Mouse (Mus musculus): Measurements from ENCODE around the gene Rem2. TPM values are rescaled to one million over a fixed set of nuclear protein-coding genes. Genes with fewer than 3 reads are reported as not detected.

Rem2 gene
- polyA plus RNA-seq, 1 experiment from 2014 or later, result 2.0 TPM

DNA sequence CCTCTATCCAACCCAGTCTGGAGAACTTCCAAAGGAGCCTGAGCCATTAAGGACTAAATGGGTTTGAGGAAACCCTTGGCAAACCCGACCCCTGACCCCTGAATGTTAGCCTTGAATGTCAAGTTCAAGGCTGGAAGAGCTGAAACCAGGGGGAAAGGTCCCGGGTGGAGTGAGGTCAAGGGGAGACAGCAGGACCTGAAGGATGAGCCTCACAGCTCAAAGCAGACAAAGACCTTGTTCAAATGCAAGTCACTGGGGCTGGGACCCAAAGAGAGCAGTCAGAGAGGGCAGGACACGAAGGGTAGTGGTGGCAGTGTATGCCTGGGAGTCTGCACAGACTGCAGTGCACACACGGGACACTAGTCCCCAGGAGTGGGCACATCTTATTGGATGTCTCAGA is 34.5 kb upstream of the Rem2 start:
- Histone ChIP-seq H3K27me3 (ENCODE audit: control insufficient read depth, insufficient read depth, low read length) (no peaks in the 10 kb centered on the region), H3K27ac (ENCODE audit: low read length) (no peak overlapping the region), H3K4me3 (ENCODE audit: low read depth, low read length) (no peak overlapping the region), H3K36me3 (ENCODE audit: control insufficient read depth, insufficient read depth, low read length) (peaks cover 49% of the 10 kb centered on the region), H3K4me2 (replicated peaks; ENCODE audit: low read depth, low read length) (no peak overlapping the region), H3K9ac (replicated peaks; ENCODE audit: low read depth, low read length) (no peak overlapping the region), H3K4me1 (ENCODE audit: control insufficient read depth, insufficient read depth, low read length) (peaks cover 11% of the 10 kb centered on the region; the same call in 1 of the 2 replicates), H3K9me3 (ENCODE audit: control insufficient read depth, low read depth, low read length) (no peaks in the 10 kb centered on the region)
- 63% methylated on average over 4 of the region's 4 CpGs for WGBS
- ATAC-seq (ENCODE audit: insufficient number of reproducible peaks, insufficient read depth, low FRiP score, low read depth), result no peak

DNA sequence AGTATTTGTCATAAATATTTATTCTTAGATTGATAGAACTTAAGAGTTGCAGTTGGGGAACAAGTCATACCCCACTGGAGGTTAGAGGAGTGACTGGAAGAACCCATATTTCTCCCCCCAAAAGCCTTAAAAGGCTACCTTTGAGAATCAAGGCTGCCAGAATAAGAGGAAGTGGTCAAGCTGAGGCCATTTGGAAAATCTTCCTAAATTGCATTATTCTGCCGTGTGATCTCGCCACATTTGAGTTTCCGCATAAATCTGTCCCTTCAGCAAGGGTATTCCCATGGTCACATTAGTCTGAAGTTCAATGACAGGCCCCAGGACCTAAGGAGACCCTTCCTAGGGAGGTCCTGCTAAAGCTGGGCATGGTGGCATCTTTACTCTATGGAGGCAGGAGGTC is 33.4 kb upstream of the Rem2 start:
- peak overlapping the region; percentile 58 for H3K27ac ChIP-seq (ENCODE audit: low read length)
- H3K4me3 ChIP-seq (ENCODE audit: low read depth, low read length), result no peak overlapping the region
- H3K36me3 ChIP-seq (ENCODE audit: control insufficient read depth, insufficient read depth, low read length), result peaks cover 37% of the 10 kb centered on the region
- no peak for ATAC-seq (ENCODE audit: insufficient number of reproducible peaks, insufficient read depth, low FRiP score, low read depth)
- no peaks in the 10 kb centered on the region for H3K9me3 ChIP-seq (ENCODE audit: control insufficient read depth, low read depth, low read length)
- no peaks in the 10 kb centered on the region for H3K27me3 ChIP-seq (ENCODE audit: control insufficient read depth, insufficient read depth, low read length)
- WGBS, result 79% methylated on average over 3 of the region's 3 CpGs
- no peak overlapping the region for H3K4me2 ChIP-seq (replicated peaks; ENCODE audit: low read depth, low read length)
- H3K9ac ChIP-seq (replicated peaks; ENCODE audit: low read depth, low read length), result no peak overlapping the region
- peaks cover 11% of the 10 kb centered on the region; the same call in 1 of the 2 replicates for H3K4me1 ChIP-seq (ENCODE audit: control insufficient read depth, insufficient read depth, low read length)

DNA sequence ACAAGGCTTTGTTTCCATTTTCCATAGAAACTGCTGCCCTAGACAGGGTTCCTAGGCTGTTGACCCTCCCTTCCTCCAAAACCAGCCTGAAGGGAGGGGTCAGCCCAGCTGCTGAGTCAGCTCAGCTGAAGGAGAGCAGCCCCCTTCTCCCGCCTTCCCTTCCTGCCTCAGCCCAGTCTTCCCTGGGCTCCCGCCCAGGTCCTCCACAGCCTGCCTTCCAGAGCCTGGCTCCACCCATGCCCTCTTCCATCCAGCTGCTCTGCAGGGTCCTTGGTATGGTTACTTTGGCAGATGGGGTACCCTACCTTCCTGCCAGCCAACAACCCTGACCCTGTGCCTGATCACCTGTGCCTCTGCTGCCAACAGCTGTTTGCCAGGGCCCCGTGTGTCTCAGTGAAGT is 32.7 kb upstream of the Rem2 start:
- peak; percentile 76 for ATAC-seq (ENCODE audit: insufficient number of reproducible peaks, insufficient read depth, low FRiP score, low read depth)
- Histone ChIP-seq H3K36me3 (ENCODE audit: control insufficient read depth, insufficient read depth, low read length) (peaks cover 34% of the 10 kb centered on the region), H3K27me3 (ENCODE audit: control insufficient read depth, insufficient read depth, low read length) (no peaks in the 10 kb centered on the region), H3K4me1 (ENCODE audit: control insufficient read depth, insufficient read depth, low read length) (peaks cover 11% of the 10 kb centered on the region; the same call in 1 of the 2 replicates), H3K27ac (ENCODE audit: low read length) (peak overlapping the region; percentile 90), H3K4me3 (ENCODE audit: low read depth, low read length) (no peak overlapping the region), H3K4me2 (replicated peaks; ENCODE audit: low read depth, low read length) (0 out of 2 replicates have a peak overlapping the region, but pooled peaks have one; percentile 5), H3K9me3 (ENCODE audit: control insufficient read depth, low read depth, low read length) (no peaks in the 10 kb centered on the region), H3K9ac (replicated peaks; ENCODE audit: low read depth, low read length) (no peak overlapping the region)
- 16% methylated on average over 3 of the region's 3 CpGs for WGBS

DNA sequence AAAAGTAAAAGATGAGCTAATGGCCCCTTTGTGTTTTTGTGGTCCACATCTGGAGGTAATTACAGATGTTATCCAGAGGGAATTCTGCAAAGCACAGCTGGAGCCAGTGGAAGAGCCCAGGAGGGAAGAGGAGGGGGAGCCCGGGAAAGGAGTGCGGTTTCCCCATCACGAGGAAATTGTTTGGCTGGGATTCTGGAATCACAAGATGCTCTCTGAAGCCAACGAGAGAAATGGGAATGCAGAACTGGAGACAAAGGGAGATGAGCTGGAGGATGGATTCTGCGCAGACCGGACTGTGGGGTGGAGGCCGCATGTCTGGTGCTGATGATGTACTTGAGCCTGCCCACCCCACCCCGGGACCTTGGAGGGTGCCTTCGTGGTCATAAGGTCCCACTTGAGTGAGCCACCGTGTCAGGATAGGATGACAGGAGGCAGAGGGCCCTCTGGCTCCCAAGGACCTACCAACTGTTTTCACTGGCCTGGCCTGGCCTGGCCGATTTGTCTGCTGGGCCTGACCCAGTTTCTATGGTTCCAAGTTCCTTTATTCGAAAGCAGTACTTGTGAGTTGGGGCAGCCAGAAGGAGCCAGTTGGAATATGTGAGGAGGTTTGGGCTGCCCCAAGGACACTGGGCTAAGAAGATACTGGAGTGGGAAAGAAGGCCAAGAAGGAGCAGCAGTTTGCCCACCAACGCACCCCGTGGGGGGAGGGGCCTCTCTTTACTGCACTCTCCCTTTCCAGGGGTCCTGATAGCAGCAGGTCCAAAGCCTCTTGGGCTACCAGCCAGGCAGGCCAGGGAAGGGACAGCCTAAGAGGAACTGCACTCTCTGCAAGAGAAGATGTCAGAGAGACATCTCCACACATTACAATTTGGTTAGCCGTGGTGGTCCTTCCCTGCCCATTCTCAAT is 31.9 kb upstream of the Rem2 start:
- H3K4me1 ChIP-seq (ENCODE audit: control insufficient read depth, insufficient read depth, low read length), result peaks cover 11% of the 10 kb centered on the region; the same call in 1 of the 2 replicates
- peak overlapping the region; percentile 90; the same call in 1 of the 2 replicates for H3K27ac ChIP-seq (ENCODE audit: low read length)
- peaks cover 26% of the 10 kb centered on the region for H3K36me3 ChIP-seq (ENCODE audit: control insufficient read depth, insufficient read depth, low read length)
- no peaks in the 10 kb centered on the region for H3K27me3 ChIP-seq (ENCODE audit: control insufficient read depth, insufficient read depth, low read length)
- H3K4me3 ChIP-seq (ENCODE audit: low read depth, low read length), result no peak overlapping the region
- ATAC-seq (ENCODE audit: insufficient number of reproducible peaks, insufficient read depth, low FRiP score, low read depth), result peak; percentile 39; the same call in 1 of the 2 replicates
- H3K9me3 ChIP-seq (ENCODE audit: control insufficient read depth, low read depth, low read length), result no peaks in the 10 kb centered on the region
- H3K4me2 ChIP-seq (replicated peaks; ENCODE audit: low read depth, low read length), result no peak overlapping the region
- 59% methylated on average over 15 of the region's 15 CpGs for WGBS
- no peak overlapping the region for H3K9ac ChIP-seq (replicated peaks; ENCODE audit: low read depth, low read length)

DNA sequence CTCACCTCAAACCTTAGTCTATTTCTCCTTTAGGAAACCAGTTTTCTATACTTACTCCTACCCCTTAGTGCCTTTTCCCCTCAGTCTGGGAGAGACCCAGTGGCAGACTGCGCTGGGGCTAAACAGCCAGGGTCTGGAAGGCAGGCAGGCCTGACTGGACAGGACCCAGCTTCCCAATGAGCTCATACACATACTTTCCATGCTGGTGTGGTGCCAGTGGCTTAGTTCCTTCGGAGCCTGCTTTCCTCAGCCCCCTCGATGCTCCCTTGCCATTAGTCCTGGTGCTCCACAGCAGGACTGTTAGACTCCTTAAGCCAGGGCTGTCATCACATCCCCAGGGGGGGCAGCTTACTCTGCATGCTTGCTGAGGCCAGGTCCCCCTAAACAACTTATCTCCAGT is 30.4 kb upstream of the Rem2 start:
- Histone ChIP-seq H3K4me3 (ENCODE audit: low read depth, low read length) (no peak overlapping the region), H3K27ac (ENCODE audit: low read length) (no peak overlapping the region), H3K36me3 (ENCODE audit: control insufficient read depth, insufficient read depth, low read length) (peaks cover 11% of the 10 kb centered on the region), H3K9me3 (ENCODE audit: control insufficient read depth, low read depth, low read length) (no peaks in the 10 kb centered on the region), H3K27me3 (ENCODE audit: control insufficient read depth, insufficient read depth, low read length) (no peaks in the 10 kb centered on the region), H3K4me1 (ENCODE audit: control insufficient read depth, insufficient read depth, low read length) (peaks cover 11% of the 10 kb centered on the region; the same call in 1 of the 2 replicates), H3K4me2 (replicated peaks; ENCODE audit: low read depth, low read length) (no peak overlapping the region), H3K9ac (replicated peaks; ENCODE audit: low read depth, low read length) (no peak overlapping the region)
- no peak for ATAC-seq (ENCODE audit: insufficient number of reproducible peaks, insufficient read depth, low FRiP score, low read depth)
- 54% methylated on average over 3 of the region's 3 CpGs for WGBS

DNA sequence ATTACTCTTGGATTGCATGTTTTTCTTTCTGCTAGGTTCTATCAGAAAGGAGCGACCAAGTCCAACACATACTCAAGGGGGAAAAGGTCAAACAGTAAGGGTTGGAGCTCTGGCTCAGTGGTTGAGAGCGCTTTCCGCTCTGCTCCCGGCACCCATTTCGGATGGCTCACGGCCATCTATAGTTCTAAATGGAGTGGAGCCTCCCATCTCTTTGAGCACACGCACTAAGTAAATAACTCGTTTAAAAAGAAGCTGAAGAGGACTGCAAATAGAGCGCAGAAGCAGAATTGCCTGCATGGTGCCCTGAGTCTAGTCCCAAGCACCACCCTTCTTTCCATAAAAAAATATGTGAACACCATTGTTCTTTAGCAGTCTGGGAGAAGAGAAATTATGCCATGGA is 22.3 kb upstream of the Rem2 start:
- Histone ChIP-seq H3K4me1 (ENCODE audit: control insufficient read depth, insufficient read depth, low read length) (no peaks in the 10 kb centered on the region), H3K4me2 (replicated peaks; ENCODE audit: low read depth, low read length) (no peak overlapping the region), H3K9ac (replicated peaks; ENCODE audit: low read depth, low read length) (no peak overlapping the region), H3K27ac (ENCODE audit: low read length) (no peak overlapping the region), H3K4me3 (ENCODE audit: low read depth, low read length) (no peak overlapping the region), H3K36me3 (ENCODE audit: control insufficient read depth, insufficient read depth, low read length) (no peaks in the 10 kb centered on the region), H3K27me3 (ENCODE audit: control insufficient read depth, insufficient read depth, low read length) (no peaks in the 10 kb centered on the region), H3K9me3 (ENCODE audit: control insufficient read depth, low read depth, low read length) (no peaks in the 10 kb centered on the region)
- WGBS, result 73% methylated on average over 9 of the region's 9 CpGs
- ATAC-seq (ENCODE audit: insufficient number of reproducible peaks, insufficient read depth, low FRiP score, low read depth), result no peak

DNA sequence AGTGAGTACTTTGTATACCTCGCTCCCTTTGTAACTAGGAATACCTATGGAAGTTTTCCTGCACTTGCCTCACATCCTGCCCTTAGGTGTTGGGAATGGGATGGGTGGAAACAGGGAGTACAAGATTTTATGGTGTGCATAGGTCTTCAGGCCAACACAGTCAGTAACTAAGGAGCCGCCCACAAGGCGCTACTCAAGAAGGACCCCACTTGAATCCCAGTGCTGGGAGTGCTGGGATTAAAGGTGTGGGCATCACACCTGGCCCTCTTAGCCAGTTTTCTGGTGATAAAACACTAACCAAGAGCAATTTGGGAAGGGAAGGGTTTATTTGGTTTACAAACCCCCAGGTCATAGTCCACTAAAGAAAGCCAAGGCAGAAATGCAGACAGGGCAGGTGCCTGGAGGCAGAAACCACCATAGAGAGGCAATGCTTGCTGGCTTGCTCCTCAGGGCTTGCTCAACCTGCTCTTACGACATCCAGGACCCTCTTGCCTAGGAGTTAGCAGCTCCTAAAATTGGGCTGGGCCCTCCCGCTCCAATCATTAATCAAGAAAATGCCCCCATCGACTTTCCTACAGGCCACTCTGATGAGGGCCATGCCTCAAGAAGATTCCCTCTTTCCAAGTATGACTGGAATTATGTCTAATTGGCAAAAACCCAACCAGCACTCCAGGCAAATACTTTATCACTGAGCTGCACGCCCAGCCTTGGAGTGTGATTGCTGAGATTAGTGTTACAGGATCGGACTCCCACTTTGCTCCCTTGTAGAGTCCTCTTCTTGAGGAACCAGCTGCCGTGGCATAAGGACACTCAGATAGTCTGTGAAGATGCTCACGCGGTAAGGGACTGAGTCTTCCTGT is 21.0 kb upstream of the Rem2 start:
- WGBS, result 65% methylated on average over 11 of the region's 11 CpGs
- H3K4me1 ChIP-seq (ENCODE audit: control insufficient read depth, insufficient read depth, low read length), result no peaks in the 10 kb centered on the region
- no peak overlapping the region for H3K4me2 ChIP-seq (replicated peaks; ENCODE audit: low read depth, low read length)
- H3K27me3 ChIP-seq (ENCODE audit: control insufficient read depth, insufficient read depth, low read length), result no peaks in the 10 kb centered on the region
- no peak overlapping the region for H3K9ac ChIP-seq (replicated peaks; ENCODE audit: low read depth, low read length)
- H3K4me3 ChIP-seq (ENCODE audit: low read depth, low read length), result no peak overlapping the region
- ATAC-seq (ENCODE audit: insufficient number of reproducible peaks, insufficient read depth, low FRiP score, low read depth), result no peak
- H3K36me3 ChIP-seq (ENCODE audit: control insufficient read depth, insufficient read depth, low read length), result no peaks in the 10 kb centered on the region
- H3K9me3 ChIP-seq (ENCODE audit: control insufficient read depth, low read depth, low read length), result no peaks in the 10 kb centered on the region
- H3K27ac ChIP-seq (ENCODE audit: low read length), result no peak overlapping the region

DNA sequence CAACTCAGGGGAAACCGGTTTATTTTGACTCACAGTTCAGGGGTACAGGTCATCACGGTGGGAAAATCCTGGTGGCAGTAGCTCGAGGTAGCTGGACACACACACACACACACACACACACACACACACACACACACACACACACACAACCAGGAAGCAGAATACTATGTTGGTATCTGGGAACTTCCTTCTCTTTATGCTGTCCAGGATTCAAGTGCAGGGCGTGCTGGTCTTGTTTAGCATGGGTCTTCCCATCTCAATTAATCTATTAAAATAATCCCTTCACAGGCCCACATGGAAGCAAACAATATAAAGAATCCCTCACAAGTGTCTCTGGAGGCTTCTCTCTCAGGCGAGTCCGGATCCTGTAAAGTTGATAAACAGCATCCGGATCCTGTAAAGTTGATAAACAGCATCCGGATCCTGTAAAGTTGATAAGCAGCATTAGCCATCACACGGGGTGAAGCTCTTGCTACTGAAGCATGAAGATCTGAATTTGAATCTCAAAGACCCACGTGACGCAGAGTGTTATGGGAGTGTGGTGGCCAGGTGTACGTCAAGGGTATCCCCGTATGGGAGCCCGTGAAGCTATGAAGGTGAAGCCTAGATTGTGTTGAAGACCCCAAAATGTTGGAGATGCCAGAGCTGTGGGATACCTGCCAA is 17.9 kb upstream of the Rem2 start:
- ATAC-seq (ENCODE audit: insufficient number of reproducible peaks, insufficient read depth, low FRiP score, low read depth), result no peak
- no peak overlapping the region for H3K4me2 ChIP-seq (replicated peaks; ENCODE audit: low read depth, low read length)
- no peaks in the 10 kb centered on the region for H3K9me3 ChIP-seq (ENCODE audit: control insufficient read depth, low read depth, low read length)
- H3K27ac ChIP-seq (ENCODE audit: low read length), result no peak overlapping the region
- H3K9ac ChIP-seq (replicated peaks; ENCODE audit: low read depth, low read length), result no peak overlapping the region
- no peaks in the 10 kb centered on the region for H3K36me3 ChIP-seq (ENCODE audit: control insufficient read depth, insufficient read depth, low read length)
- WGBS, result 85% methylated on average over 14 of the region's 14 CpGs
- H3K4me1 ChIP-seq (ENCODE audit: control insufficient read depth, insufficient read depth, low read length), result no peaks in the 10 kb centered on the region
- no peaks in the 10 kb centered on the region for H3K27me3 ChIP-seq (ENCODE audit: control insufficient read depth, insufficient read depth, low read length)
- H3K4me3 ChIP-seq (ENCODE audit: low read depth, low read length), result no peak overlapping the region

Data from stomach, embryonic 14.5 days (tissue).